Mouse (Mus musculus) brain, embryonic 18.5 days (tissue): ENCODE measurements around the gene Llgl1.

Experiments used
- DNase-seq: peaks from one replicate; pipeline ENCODE4 v3.0.0-alpha.2; 2012; ENCODE audit warnings: low read depth, low spot score

Gene Llgl1

DNA sequence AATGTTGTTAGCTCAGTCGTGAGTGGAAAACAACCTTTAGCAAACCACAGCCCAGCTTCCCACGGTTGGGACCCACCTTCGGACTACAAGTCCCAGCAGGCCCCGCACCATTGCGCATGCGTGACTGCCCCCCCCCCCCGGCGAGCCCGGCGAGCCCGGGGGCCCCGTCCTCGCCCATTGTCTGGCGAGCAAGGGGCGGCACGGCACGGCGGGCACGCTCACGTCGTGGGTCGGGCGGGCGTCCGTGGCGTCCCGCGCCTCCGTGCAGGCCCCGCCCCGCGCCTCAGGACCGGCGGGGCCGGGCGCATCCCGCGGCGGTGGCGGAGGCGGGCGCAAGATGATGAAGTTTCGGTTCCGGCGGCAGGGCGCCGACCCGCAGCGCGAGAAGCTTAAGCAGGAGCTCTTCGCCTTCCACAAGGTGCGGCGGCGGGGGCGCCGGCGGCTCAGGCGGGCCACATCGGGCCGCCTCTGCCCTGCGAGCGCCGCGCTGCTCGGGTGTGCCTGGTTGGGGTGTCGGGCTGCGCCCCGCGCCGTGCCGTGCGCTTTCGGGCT is at the start of gene Llgl1:
TSS of gene Llgl1 (plus strand) at position 200 of the 552 bp plus-strand sequence.
- peak; percentile 89 for DNase-seq

DNA sequence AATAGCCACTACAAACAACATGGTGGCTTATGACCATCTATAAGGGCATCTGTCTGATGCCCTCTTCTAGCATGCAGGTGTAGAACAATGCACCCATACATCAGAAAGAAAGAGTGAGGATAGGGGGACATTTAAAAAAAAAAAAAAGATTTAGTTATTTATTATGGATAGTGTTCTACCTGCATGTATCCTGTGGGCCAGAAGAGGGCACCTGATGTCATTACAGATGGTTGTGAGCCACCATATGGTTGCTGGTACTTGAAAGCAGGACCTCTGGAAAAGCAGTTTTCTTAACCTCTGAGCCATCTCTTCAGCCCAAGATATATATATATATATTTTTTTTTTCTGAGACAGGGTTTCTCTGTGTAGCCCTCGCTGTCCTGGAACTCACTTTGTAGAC is 3.4 kb upstream of the Llgl1 start:
- no peak for DNase-seq

DNA sequence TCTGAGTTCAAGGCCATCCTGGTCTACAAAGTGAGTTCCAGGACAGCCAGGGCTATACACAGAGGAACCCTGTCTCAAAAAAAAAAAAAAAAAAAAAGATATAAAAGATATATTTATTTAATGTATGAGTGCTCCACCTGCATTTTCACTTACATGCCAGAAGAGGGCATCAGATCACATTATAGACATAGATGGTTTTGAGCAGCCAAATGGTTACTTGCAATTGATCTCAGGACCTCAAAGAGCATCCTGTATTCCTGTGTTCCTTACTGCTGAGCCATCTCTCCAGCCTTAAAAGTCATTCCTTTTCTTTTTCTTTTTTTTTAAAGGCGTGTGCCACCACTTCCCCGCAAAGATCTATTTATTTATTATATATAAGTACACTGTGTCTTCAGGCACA is 2.0 kb upstream of the Llgl1 start:
- DNase-seq: no peak

DNA sequence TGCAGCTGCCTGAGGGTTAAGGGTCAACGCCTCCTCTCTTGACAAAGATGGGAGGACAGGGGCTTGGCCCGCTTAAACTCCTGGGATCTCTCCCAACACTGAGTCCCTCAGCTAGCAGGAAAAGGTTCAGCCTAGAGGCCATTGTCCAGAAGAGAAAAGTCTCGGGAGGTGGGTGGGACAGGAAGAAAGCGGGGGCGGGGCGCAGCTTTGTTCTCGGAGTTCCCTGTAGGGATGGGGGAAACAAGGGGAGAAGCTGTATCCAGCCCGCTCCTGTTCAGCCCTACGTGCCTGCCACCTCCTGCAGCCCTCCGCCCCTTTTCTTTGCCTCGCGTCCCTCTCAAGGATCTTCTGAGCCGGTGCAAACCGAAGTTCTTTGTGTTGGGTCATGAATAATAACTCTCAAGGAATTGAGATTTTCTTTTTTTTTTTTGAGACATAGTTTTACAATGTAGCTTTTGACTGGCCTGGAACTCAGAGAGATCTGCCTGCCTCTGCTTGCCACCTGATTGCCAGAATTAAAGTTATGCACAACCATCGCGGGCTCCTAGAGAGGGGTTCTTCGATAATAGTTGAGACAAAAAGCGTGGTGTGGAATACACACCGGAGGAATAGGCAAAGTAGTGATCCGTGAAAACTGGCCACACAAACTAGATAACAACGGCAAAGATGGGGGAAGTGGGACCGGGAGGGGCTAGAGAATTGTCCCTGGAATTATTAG is 558 bp upstream of the Llgl1 start:
- DNase-seq: no peak

DNA sequence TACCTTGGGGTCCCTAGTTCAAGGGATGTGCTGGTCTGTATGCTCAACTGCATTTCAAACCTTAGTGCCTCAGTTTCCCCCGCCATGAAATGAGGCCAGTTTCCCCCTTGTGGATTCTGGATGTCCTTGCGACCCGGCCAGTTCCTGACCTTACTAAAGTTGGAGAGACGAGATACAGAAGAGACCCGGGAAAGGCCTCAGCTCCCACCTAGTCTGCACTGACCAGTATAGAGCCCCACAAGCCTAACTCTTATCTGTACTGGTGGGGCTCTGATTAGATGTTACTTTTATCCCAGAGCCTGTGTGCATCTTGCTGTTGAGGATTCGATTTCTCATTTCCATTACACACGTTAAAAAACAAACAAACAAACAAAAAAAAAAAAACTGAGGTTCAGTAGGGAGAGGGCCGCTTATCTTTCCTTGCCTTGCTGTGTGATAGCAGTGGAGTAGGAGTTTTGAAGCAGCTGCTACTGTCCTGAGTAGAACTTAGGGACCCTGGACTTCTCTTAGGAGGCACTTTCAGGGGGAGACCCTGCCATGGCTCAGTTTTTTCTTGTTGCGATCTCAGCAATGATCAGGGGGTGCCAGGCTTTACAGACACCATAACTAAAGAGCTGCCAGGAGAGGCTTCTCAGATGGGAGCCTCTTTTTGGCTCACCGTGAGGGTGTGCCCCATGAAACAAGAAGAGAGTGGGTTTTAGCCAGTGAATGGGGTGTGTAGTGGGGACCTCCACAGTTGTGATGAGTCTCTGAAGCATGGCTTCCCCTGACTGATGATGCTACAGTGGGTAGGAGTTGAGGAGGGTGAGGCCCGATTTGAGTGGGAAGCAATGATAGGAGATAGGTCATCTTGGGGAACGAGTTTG is 1.0 kb downstream of the Llgl1 start:
- DNase-seq: no peak

DNA sequence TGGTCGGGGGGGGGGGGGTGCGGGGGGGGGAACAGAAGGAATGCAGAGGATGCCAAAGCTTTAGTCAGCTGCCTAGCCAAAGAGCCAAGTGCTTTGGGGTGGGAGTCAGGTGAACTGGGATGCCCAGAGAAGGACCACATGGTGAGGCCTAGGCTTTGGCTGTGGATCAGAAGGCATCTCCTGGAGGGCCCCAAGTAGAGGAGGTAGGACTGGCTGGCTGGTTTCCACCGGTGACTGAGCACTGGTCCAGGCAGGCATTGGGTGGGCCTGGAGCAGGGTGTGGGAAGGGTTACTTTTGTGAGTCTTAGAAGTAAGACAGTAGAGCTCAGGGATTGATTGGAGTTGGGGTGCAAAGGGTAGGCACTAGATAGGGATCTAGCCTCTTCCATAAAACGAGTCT is 2.1 kb downstream of the Llgl1 start:
- DNase-seq: no peak

DNA sequence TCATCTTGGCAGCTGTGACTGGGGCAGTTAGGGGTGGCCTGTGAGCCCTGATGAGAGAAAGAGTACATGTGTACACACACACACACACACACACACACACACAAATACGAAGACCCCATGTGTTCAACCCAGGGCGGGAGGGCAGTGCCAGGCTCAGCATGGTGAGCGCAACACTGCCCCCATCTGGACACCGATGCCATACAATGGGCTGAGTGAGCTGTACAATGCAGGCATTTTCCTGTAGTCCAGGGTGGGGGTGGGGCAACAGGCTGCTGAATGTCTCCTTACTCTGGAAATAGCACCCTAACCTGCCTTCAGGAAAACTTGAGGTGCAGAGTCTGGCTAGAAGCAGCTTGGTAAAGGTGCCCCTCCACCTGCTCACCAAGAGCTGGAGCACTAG is 3.6 kb downstream of the Llgl1 start:
- DNase-seq: no peak

DNA sequence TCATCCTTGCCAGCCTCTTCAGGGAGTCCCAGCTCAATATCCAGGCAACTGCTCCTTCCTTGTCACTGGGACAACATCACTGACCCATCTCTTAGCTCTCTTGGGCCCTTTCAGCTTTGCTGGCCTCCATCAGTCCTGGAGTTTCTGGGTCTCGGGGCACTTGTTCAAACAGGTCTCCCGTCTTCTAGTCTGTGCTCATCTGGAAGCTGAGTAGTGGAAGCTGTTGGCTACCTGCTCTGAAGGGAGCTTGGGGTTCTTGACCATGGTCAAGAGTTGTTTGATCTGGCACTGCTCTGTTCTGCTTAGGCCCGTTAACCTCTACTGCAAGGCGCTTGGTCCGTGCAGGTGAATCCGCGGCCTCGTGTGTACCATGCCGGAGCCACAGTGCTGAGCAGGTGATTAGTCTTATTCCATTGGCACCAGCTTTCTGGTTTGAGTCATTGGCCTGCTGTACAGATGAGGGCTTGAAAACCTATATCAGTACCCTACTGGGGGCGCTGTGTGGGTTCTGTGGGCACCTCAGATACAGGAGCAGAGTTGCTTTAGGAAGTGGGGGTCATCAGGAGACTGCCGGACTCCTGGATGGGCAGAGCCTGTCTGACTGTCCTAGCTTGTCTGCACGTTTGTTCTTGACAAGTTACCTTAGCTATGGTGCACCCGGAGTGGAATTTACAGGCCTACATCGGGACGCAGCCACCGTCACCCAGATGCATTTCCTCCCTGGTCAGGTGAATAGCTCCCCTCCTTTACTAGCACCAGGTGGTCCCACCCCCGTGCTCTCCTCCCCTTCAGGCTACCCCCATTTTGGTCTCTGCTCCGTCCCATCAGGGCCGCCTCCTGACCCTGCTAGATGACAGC is 4.7 kb downstream of the Llgl1 start:
- no peak for DNase-seq

DNA sequence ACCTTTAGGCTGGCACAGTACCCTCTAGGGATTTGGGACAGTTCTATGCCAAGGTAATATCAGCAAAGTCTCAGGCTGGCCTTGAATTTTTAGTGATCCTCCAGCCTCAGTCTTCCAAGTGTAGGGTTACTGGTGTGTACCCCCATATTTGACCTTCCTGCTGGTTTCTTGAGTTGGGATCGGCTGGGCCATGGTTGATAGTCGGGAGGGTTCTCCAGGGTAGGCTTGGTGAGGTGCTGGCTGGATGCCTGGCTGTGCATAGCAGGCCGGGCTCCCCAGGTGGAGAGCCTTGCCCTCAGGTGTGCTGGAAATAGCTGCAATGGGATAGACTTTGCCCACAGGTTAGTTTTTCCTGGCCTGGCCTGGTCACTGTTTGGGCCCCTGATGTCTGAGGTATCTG is 5.7 kb downstream of the Llgl1 start:
- no peak for DNase-seq

DNA sequence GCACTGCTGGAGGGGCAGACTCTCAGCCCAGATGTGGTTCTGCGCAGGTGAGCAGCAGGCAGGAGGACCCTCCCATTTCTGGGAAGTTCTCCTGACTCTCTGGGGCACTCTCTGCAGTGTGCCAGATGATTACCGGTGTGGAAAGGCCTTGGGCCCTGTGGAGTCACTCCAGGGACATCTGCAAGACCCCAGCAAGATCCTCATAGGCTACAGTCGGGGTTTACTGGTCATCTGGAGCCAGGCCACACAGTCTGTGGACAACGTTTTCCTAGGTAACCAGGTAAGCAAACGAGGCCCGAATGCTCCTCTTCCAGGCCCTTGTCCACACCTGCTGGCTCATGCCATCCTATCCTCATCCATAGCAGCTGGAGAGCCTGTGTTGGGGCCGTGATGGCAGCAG is 6.6 kb downstream of the Llgl1 start:
- DNase-seq: no peak

DNA sequence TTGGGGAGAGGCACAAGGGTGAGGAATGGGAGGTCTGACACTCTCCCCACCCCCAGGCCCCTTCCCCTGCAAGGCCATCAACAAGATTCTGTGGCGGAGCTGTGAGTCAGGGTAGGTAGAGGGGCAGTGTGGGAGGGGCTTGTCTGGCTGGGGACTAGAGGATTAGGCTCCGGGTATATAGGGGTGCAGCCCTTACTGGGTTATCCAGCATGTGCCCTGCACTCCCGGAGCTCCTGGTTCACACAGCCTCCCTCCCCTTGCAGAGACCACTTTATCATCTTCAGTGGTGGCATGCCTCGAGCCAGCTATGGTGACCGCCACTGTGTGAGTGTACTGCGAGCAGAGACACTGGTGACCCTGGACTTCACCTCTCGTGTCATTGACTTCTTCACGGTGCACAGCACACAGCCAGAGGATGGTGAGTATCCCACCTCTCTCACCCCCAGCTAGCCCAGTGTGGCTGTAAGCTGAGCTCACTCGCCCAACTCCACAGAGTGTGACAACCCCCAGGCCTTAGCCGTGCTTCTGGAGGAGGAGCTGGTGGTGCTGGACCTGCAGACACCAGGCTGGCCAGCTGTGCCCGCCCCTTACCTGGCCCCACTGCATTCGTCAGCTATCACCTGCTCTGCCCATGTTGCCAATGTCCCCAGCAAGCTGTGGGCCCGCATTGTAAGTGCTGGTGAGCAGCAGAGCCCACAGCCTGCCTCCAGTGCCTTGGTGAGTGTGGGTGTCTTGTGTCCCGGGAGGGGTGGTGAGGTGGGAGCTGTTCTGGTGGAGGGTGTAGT is 7.4 kb downstream of the Llgl1 start:
- no peak for DNase-seq

DNA sequence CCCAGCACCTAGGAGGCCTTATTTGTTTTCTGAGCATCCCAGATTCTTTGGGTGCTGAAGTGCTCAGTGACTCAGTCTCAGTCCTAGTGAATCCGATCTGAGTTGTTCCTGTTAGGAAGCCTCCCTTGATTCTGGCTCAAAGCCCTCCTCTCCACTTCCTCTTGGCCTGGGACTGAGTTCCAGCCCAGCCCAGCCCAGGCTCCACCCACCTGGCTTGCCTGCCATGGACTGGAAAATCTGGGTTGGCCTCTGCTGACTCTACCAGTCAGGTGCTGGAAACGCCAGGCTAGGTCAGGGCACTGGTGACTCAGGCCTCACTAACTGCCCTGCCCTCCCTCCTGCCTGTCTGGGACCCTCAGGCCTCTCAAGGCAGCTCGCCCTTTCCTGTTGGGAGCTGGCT is 8.1 kb downstream of the Llgl1 start:
- DNase-seq: no peak

DNA sequence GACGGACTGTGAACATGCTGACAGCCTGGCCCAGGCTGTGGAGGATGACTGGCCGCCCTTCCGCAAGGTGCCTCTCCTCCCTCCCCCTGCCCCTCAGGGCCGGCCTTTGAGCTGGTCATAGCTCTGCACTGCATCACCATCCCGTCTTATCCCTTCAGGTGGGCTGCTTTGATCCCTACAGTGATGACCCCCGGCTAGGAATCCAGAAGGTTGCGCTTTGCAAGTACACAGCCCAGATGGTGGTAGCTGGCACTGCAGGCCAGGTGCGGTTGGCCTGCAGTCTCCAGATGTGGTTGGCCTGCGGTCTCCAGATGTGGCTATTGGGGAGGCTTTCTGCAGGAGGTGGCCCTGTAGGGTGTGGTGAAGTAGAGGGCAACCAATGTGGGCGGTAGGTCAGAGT is 9.1 kb downstream of the Llgl1 start:
- DNase-seq: no peak

DNA sequence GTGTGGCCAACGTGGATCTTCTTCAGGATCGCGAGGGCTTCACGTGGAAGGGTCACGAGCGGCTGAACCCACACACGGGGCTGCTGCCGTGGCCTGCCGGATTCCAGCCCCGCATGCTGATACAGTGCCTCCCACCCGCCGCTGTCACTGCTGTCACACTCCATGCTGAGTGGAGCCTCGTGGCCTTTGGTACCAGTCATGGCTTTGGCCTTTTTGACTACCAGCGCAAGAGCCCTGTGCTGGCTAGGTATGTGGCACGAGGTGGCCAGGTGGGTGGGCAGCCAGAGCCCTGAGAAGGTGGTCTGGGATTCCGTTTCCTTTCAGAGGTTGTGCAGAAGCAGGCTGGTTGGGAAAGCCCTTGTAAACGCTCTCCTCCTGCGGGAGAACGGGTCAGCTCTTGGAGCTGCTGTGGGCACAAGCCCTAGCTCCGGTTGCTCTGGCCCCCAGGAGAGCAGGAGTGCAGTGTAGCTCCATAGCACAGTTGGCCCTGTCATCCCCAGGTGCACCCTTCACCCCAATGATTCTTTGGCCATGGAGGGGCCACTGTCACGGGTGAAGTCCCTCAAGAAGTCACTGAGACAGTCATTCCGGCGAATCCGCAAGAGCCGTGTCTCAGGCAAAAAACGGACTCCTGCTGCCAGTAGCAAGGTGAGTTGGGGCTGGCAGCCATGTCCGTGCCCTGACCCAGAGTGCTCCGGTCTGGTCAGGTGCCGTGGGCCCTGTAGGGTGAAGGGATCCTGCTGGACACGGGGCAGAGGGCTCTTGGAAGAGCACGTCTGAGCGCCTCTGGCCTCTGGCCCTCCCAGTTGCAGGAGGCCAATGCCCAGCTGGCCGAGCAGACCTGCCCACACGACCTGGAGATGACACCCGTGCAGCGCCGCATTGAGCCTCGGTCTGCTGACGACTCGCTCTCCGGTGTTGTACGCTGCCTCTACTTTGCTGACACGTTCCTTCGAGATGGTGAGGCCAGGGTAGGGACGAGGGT is 10.2 kb downstream of the Llgl1 start:
- no peak for DNase-seq

DNA sequence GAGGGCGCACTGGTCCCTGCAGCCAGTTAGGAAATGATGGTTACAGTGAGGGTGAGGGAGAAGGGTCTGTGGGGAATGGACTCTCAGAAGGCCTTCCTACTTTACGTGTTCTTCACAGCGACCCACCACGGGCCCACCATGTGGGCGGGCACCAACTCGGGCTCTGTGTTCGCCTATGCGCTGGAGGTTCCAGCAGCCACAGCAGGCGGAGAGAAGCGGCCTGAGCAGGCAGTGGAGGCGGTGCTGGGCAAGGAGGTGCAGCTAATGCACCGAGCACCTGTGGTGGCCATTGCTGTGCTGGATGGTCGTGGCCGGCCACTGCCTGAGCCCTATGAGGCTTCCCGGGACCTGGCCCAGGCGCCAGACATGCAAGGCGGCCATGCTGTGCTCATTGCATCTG is 11.7 kb downstream of the Llgl1 start:
- DNase-seq: no peak

DNA sequence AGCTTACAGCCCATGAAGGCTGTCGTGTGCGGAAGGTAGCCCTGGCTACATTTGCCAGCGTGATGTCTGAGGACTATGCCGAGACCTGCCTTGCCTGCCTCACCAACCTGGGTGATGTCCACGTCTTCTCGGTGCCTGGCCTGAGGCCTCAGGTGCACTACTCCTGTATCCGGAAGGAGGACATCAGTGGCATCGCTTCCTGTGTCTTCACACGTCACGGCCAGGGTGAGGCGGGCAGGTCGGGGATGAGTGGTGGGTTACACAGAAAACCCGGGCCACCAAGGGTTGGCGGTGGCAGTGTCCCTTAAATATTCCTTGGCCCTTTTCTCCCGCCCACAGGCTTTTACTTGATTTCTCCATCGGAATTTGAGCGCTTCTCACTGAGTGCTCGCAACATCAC is 12.5 kb downstream of the Llgl1 start:
- no peak for DNase-seq

DNA sequence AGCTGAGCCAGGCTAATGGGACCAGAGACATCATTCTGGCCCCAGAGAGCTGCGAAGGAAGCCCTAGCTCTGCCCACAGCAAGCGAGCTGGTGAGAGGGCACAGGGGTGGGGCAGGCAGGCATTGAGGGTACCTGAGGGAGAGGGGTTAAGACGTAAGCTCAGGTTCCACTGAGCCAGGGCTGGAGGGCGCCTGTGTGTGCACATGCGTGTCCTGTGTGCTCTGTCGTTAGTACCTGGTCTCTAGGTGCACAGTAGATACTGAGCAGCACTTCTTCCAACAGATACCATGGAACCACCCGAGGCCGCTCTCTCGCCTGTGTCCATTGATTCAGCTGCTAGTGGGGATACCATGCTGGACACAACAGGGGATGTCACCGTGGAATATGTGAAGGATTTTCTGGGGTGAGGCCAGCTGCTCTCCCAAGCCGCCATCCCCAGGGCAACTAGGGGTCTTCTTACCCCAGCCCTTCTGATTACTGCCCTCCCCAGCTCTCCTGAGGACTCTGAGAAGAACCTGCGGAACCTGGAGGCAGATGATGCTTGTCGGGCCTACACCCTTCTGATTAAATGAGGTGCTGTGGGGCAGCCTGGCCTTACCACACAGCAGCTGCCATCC is 13.2 kb downstream of the Llgl1 start:
- no peak for DNase-seq

DNA sequence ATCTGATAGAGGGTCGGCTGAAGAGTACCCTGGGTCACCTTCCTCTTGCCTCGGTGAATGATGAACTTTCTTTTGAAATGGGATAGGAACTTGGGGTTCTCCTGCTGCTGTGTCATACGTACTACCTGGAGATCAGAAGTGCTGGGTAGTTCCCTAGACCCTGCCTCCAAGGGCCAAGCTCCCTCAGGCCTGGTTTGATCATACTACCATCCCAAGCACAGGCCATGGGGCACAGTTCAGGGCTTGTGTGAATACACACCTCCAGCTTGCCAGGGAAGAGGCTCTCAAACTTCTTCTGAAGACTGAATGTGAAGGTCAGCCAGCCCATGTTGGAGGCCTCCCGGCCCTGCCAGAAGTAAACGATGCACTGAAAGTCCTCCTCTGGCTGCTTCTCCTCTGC is 16.3 kb downstream of the Llgl1 start:
- no peak for DNase-seq

DNA sequence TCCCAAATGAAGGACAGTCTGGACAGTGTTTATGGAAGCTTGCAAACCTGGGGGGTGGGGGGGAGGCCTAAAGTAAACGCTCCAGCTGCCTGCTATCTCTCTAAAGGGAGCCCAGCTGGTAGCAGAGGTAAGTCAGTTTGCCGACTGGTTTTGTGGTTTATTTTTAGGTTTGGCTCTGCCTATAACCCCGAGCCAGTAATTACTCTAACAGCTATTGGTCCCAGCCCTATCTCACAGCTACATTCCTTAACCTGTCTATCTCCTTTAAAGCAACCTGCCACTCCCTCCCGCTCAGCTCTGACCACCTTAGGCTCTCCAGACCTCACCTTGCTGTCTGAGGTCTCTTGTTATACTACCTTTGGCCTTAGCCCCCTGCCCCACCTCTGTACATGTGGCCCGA is 19.7 kb downstream of the Llgl1 start:
- no peak for DNase-seq
